Comparison of ENCODE assay signal across 26 mouse cellular contexts in genomic region chr4:101460114-101460513, GRCm38 (mm10).
"Had no signal": no experiment of that assay in that cellular context is flagged by ENCODE, and none has a peak within 500 bp of the region (broad histone marks: within the 10 kb centered on the region; RNA-seq: fewer than 3 reads in every experiment).

No protein-coding gene starts in this region.

- H3K27ac ChIP-seq: gastrocnemius, adult 2 months; heart, adult 2 months; heart, embryonic 13.5 days; heart, embryonic 15.5 days; hindbrain, embryonic 10.5 days; hindbrain, embryonic 12.5 days; hindbrain, embryonic 14.5 days; intestine, embryonic 15.5 days; layer of hippocampus, adult 2 months; limb, embryonic 13.5 days; limb, embryonic 15.5 days; liver, embryonic 12.5 days; liver, embryonic 14.5 days had no signal

- ATAC-seq: hindbrain, embryonic 16.5 days; inflammation-experienced regulatory T-cells, adult 6 months; intestine, embryonic 15.5 days; intestine, postnatal 0 days; liver, embryonic 12.5 days had no signal

- H3K4me3 ChIP-seq: gastrocnemius, adult 2 months; heart, adult 2 months; heart, embryonic 13.5 days; heart, embryonic 15.5 days; hindbrain, embryonic 10.5 days; hindbrain, embryonic 12.5 days; intestine, embryonic 15.5 days; layer of hippocampus, adult 2 months; limb, embryonic 13.5 days; limb, embryonic 15.5 days; liver, embryonic 12.5 days had no signal

- H3K36me3 ChIP-seq: hindbrain, embryonic 12.5 days; intestine, embryonic 15.5 days had no signal

- H3K27me3 ChIP-seq: heart, embryonic 13.5 days; heart, embryonic 15.5 days; hindbrain, embryonic 12.5 days; intestine, embryonic 15.5 days; limb, embryonic 13.5 days; limb, embryonic 15.5 days; liver, embryonic 12.5 days had no signal

- H3K9ac ChIP-seq: heart, embryonic 13.5 days; heart, embryonic 15.5 days; hindbrain, embryonic 12.5 days; hindbrain, embryonic 14.5 days; intestine, embryonic 15.5 days; limb, embryonic 13.5 days; limb, embryonic 15.5 days; liver, embryonic 12.5 days; liver, embryonic 14.5 days had no signal

- H3K9me3 ChIP-seq: heart, embryonic 13.5 days; heart, embryonic 15.5 days; hindbrain, embryonic 10.5 days; hindbrain, embryonic 12.5 days; intestine, embryonic 15.5 days; limb, embryonic 13.5 days; limb, embryonic 15.5 days; liver, embryonic 12.5 days had no signal

- H3K4me1 ChIP-seq: heart, embryonic 15.5 days; hindbrain, embryonic 10.5 days; hindbrain, embryonic 12.5 days; limb, embryonic 13.5 days; limb, embryonic 15.5 days; liver, embryonic 12.5 days had no signal

- DNase-seq: gastrocnemius, adult 2 months; gastrocnemius, postnatal 10 days; gastrocnemius, postnatal 25 days; heart, adult 2 months; heart, postnatal 4 days; kidney, adult 18-20 months; kidney, adult 8-10 months; kidney, postnatal 10 days; kidney, postnatal 25 days; kidney, postnatal 4 days; left cerebral cortex, postnatal 4 days had no signal

- H3K4me2 ChIP-seq: heart, embryonic 11.5 days; heart, embryonic 13.5 days; heart, embryonic 15.5 days; hindbrain, embryonic 12.5 days; hindbrain, embryonic 14.5 days; intestine, embryonic 15.5 days; limb, embryonic 13.5 days; limb, embryonic 15.5 days; liver, embryonic 12.5 days had no signal
